Mouse (Mus musculus) liver, embryonic 14.5 days (tissue): ENCODE data around the gene Disc1.

Experiments used
- CTCF ChIP-seq: IDR thresholded peaks from 2 replicates; pipeline ENCODE4 v1.5.1; 2016; ENCODE audit warnings: antibody characterized with exemption, low read depth, control low read depth
- EP300 ChIP-seq: IDR thresholded peaks from 2 replicates; pipeline ENCODE4 v1.6.1; 2016; ENCODE audit warnings: antibody characterized with exemption, low read depth

DNA sequence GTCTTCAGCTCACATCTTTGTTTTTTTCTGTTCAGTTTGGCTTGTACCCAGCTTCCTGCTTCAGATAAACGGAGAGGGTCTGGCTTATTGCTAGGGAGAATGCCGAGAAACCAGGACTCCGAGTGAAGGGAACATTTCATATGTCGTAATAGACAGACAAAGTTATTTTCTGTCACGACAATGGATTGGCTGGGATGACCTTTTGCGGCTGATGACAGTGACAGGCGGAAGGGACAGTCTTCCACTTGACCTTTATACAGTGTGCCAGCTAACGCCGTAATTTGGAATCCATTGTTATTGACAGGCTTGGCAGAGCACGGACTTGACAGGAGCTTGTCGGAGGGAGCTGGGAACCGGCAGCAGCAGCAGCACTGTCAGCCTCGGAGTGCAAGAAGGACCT is 48.3 kb downstream of the Disc1 start:
- TF ChIP-seq CTCF (no peak), EP300 (no peak)
